Comparison of ENCODE assay signal across 8 mouse cellular contexts in the genomic region with DNA sequence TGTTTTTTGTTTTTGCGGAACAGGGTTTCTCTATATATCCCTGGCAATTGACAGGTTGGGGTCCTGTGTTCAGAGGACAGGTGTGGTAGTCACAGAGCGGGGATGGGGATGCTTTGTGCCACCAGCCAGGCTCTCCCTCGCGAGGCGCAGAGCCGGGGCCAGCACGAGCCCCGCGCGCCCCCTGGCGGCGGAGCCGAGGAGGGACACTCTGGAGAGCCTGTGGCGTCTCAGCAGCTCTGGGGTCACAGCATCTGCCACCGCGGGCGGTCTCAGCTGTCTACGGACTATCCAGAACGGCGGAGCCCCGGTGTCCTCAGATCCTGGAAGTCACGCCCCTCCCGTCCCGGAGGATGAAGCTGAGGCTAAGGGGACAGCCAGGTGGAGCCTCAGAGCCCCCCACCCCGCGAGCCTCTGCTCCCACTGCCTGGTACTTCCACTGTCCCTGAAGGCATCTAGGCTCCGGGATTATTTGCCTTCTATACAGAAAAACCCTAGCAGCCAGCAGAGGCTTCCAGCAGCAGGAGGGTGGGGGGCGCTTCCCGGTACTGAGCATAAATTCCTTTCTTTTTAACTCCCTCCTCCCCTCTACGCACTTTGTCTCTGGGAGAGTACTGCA.
DNase-seq lines count a peak whose midpoint lies in the region; ATAC-seq and TF ChIP-seq lines count a peak whose summit lies in the region.

No protein-coding gene starts in this region.

- peak; percentile 96 for TF ChIP-seq RAD21 in CH12.LX (IDR thresholded peaks at IDR 0.05; ENCODE audit: low read depth, low read length)

- TF ChIP-seq CTCF in CH12.LX (conservative IDR thresholded peaks at IDR 0.05 in 1 of 2, IDR thresholded peaks at IDR 0.05 in 1 of 2; ENCODE audit: low read depth in 2 of 2, low read length in 2 of 2) = peak; percentile 34 to 95; a peak in 3 of 4 replicates
- peak; percentile 95 for TF ChIP-seq CTCF in brain, embryonic 14.5 days (IDR thresholded peaks at IDR 0.05; ENCODE audit: borderline replicate concordance, extremely low read depth, insufficient read depth, insufficient read length)

- H3K36me3 ChIP-seq in CH12.LX (replicated peaks in 1 of 2; ENCODE audit: control insufficient read depth in 1 of 2, insufficient read depth in 1 of 2, low read length in 1 of 2) = no peaks in the 10 kb centered on the region
- H3K36me3 ChIP-seq in heart, embryonic 13.5 days = no peaks in the 10 kb centered on the region
- no peaks in the 10 kb centered on the region for H3K36me3 ChIP-seq in kidney, embryonic 16.5 days (ENCODE audit: insufficient read depth, low read length)
- no peaks in the 10 kb centered on the region for H3K36me3 ChIP-seq in liver, embryonic 13.5 days
- H3K36me3 ChIP-seq in stomach, embryonic 15.5 days = no peaks in the 10 kb centered on the region

- H3K27ac ChIP-seq in CH12.LX (ENCODE audit: insufficient read depth, low read depth) = no peak overlapping the region
- no peak overlapping the region for H3K27ac ChIP-seq in heart, embryonic 13.5 days (replicated peaks)
- no peak overlapping the region for H3K27ac ChIP-seq in kidney, embryonic 16.5 days (ENCODE audit: low read length)
- no peak overlapping the region for H3K27ac ChIP-seq in liver, embryonic 13.5 days
- H3K27ac ChIP-seq in stomach, embryonic 15.5 days = no peak overlapping the region

- DNase-seq in CH12.LX (ENCODE audit: extremely low read depth) = peak; percentile 69
- DNase-seq in brain, embryonic 14.5 days (ENCODE audit: low read depth) = peak; percentile 78
- DNase-seq in liver, embryonic 13.5 days = peak; percentile 67
- DNase-seq in natural killer cell, adult 2 months (ENCODE audit: low spot score in 2 of 2) = peak; percentile 51 to 73

- no peaks in the 10 kb centered on the region for H3K27me3 ChIP-seq in CH12.LX (replicated peaks)
- no peaks in the 10 kb centered on the region for H3K27me3 ChIP-seq in heart, embryonic 13.5 days (replicated peaks)
- H3K27me3 ChIP-seq in kidney, embryonic 16.5 days (ENCODE audit: insufficient read depth, low read length) = no peaks in the 10 kb centered on the region
- H3K27me3 ChIP-seq in liver, embryonic 13.5 days = peaks cover 5% of the 10 kb centered on the region; the same call in 1 of the 2 replicates
- H3K27me3 ChIP-seq in stomach, embryonic 15.5 days (replicated peaks) = no peaks in the 10 kb centered on the region

- in situ Hi-C loops in CH12.LX (cut with MboI; ENCODE audit: low pct_ligation_motif_present, low pct_unique_long_range_greater_than_20kb, low sequenced_read_pairs) = loop anchor here (5.0 to 10.0 kb wide), 3 partner anchors 108 to 381 kb away; no protein-coding TSS in a partner anchor

- H3K9ac ChIP-seq in CH12.LX (ENCODE audit: insufficient read depth, low read depth) = no peak overlapping the region
- H3K9ac ChIP-seq in heart, embryonic 13.5 days = peak overlapping the region; percentile 69
- H3K9ac ChIP-seq in kidney, embryonic 16.5 days (replicated peaks; ENCODE audit: low read length) = no peak overlapping the region
- peak overlapping the region; percentile 47; the same call in 1 of the 2 replicates for H3K9ac ChIP-seq in liver, embryonic 13.5 days
- H3K9ac ChIP-seq in stomach, embryonic 15.5 days = peak overlapping the region; percentile 25; the same call in 1 of the 2 replicates

- no peaks in the 10 kb centered on the region for H3K79me2 ChIP-seq in CH12.LX (replicated peaks; ENCODE audit: control insufficient read depth, extremely low read depth, insufficient read depth, poor library complexity, severe bottlenecking)

- peak; percentile 92 for ATAC-seq in erythroid progenitor cell, adult 5-6 weeks (replicated peaks; ENCODE audit: low FRiP score, poor library complexity, severe bottlenecking)
- peak; percentile 66; the same call in 1 of the 2 replicates for ATAC-seq in heart, embryonic 13.5 days (ENCODE audit: extremely low read depth, insufficient number of reproducible peaks, low FRiP score, low TSS enrichment)
- peak; percentile 75 for ATAC-seq in kidney, embryonic 16.5 days (ENCODE audit: low FRiP score, low TSS enrichment)
- ATAC-seq in liver, embryonic 13.5 days (ENCODE audit: low read depth) = peak; percentile 79
- peak; percentile 77; the same call in 1 of the 2 replicates for ATAC-seq in stomach, embryonic 15.5 days (ENCODE audit: insufficient read depth, low FRiP score, low read depth)

- H3K4me2 ChIP-seq in CH12.LX (ENCODE audit: insufficient read depth, low read depth, poor library complexity, severe bottlenecking) = peak overlapping the region; percentile 19; the same call in 1 of the 2 replicates
- H3K4me2 ChIP-seq in heart, embryonic 13.5 days = peak overlapping the region; percentile 65
- H3K4me2 ChIP-seq in kidney, embryonic 16.5 days (replicated peaks; ENCODE audit: low read depth, low read length) = peak overlapping the region; percentile 53
- H3K4me2 ChIP-seq in liver, embryonic 13.5 days = peak overlapping the region; percentile 53
- H3K4me2 ChIP-seq in stomach, embryonic 15.5 days = peak overlapping the region; percentile 62

- WGBS in heart, embryonic 13.5 days = 6% methylated on average over 30 of the region's 30 CpGs
- WGBS in kidney, embryonic 16.5 days = 7% methylated on average over 30 of the region's 30 CpGs
- WGBS in liver, embryonic 13.5 days (ENCODE audit: insufficient replicate concordance) = 5% methylated on average over 30 of the region's 30 CpGs
- 6% methylated on average over 30 of the region's 30 CpGs for WGBS in stomach, embryonic 15.5 days

- no peak for TF ChIP-seq POLR2A in CH12.LX (IDR thresholded peaks at IDR 0.05; ENCODE audit: low read depth, low read length)
- no peak for TF ChIP-seq POLR2A in brain, embryonic 14.5 days (IDR thresholded peaks at IDR 0.05; ENCODE audit: borderline replicate concordance, extremely low read depth, insufficient read depth, insufficient read length, poor library complexity, severe bottlenecking)

- peaks cover 4 to 16% of the 10 kb centered on the region in 2 experiments for H3K4me1 ChIP-seq in CH12.LX (ENCODE audit: control insufficient read depth in 1 of 2, insufficient read depth in 2 of 2)
- peaks cover 4% of the 10 kb centered on the region; the same call in 1 of the 2 replicates for H3K4me1 ChIP-seq in heart, embryonic 13.5 days
- H3K4me1 ChIP-seq in kidney, embryonic 16.5 days (ENCODE audit: insufficient read depth, low read length) = peaks cover 4% of the 10 kb centered on the region; the same call in 1 of the 2 replicates
- H3K4me1 ChIP-seq in liver, embryonic 13.5 days (replicated peaks) = peaks cover 15% of the 10 kb centered on the region
- peaks cover 5% of the 10 kb centered on the region for H3K4me1 ChIP-seq in stomach, embryonic 15.5 days

- no peak for TF ChIP-seq EP300 in CH12.LX (IDR thresholded peaks at IDR 0.05; ENCODE audit: low read length)

- peaks cover 7% of the 10 kb centered on the region for H3K9me3 ChIP-seq in CH12.LX (replicated peaks; ENCODE audit: low read length)
- no peaks in the 10 kb centered on the region for H3K9me3 ChIP-seq in heart, embryonic 13.5 days
- H3K9me3 ChIP-seq in kidney, embryonic 16.5 days (ENCODE audit: low read length) = no peaks in the 10 kb centered on the region
- H3K9me3 ChIP-seq in liver, embryonic 13.5 days (replicated peaks) = no peaks in the 10 kb centered on the region
- H3K9me3 ChIP-seq in stomach, embryonic 15.5 days = no peaks in the 10 kb centered on the region

- dilution Hi-C loops in CH12.LX (cut with MboI; ENCODE audit: extremely low pct_ligation_motif_present, extremely low pct_unique_long_range_greater_than_20kb, low sequenced_read_pairs) = no loop called here

- no peak overlapping the region for H3K4me3 ChIP-seq in CH12.LX (replicated peaks in 1 of 3; ENCODE audit: low read depth in 2 of 3, low read length in 2 of 3, poor library complexity in 1 of 3)
- peak overlapping the region; percentile 35 for H3K4me3 ChIP-seq in heart, embryonic 13.5 days
- peak overlapping the region; percentile 30 for H3K4me3 ChIP-seq in kidney, embryonic 16.5 days (ENCODE audit: low read length)
- no peak overlapping the region for H3K4me3 ChIP-seq in liver, embryonic 13.5 days (replicated peaks)
- H3K4me3 ChIP-seq in stomach, embryonic 15.5 days (replicated peaks) = peak overlapping the region; percentile 23

TF ChIP-seq in CH12.LX, 34 proteins besides CTCF, POLR2A, EP300 and RAD21:
- 0 out of 2 replicates have a peak, but pooled peaks have one; percentile 35 for TF ChIP-seq IRF4 (IDR thresholded peaks at IDR 0.05; ENCODE audit: low read depth, low read length)
- TF ChIP-seq TBP (conservative IDR thresholded peaks at IDR 0.05; ENCODE audit: low read depth, low read length) = no peak
- TF ChIP-seq TCF12 (IDR thresholded peaks at IDR 0.05; ENCODE audit: low read depth, low read length) = 0 out of 2 replicates have a peak, but pooled peaks have one; percentile 39
- peak; percentile 99 for TF ChIP-seq SMC3 (IDR thresholded peaks at IDR 0.05; ENCODE audit: low read depth, low read length)
- no peak for TF ChIP-seq MEF2A (IDR thresholded peaks at IDR 0.05; ENCODE audit: borderline replicate concordance, low read depth, low read length)
- no peak for TF ChIP-seq ZKSCAN1 (IDR thresholded peaks at IDR 0.05; ENCODE audit: borderline replicate concordance, low read depth, low read length)
- no peak for TF ChIP-seq KAT2A (IDR thresholded peaks at IDR 0.05; ENCODE audit: insufficient replicate concordance, low read length)
- no peak for TF ChIP-seq HCFC1 (IDR thresholded peaks at IDR 0.05; ENCODE audit: low read depth, low read length)
- no peak for TF ChIP-seq MYC (IDR thresholded peaks at IDR 0.05; ENCODE audit: low read depth, low read length)
- peak; percentile 96 for TF ChIP-seq ZC3H11A (IDR thresholded peaks at IDR 0.05; ENCODE audit: low read depth, low read length)
- peak; percentile 19; the same call in 1 of the 2 replicates for TF ChIP-seq NRF1 (IDR thresholded peaks at IDR 0.05; ENCODE audit: low read depth, low read length)
- TF ChIP-seq ELF1 (IDR thresholded peaks at IDR 0.05; ENCODE audit: low read depth, low read length) = no peak
- TF ChIP-seq MAX (IDR thresholded peaks at IDR 0.05; ENCODE audit: low read length) = no peak; the same call in 1 of the 2 replicates
TF ChIP-seq in CH12.LX: peak in this region for 5.

Comparison
In these comparisons a context has a peak if more than half of its experiments do, and no peak if none do; other contexts are left out.
1. H3K4me3 ChIP-seq: peak in heart, embryonic 13.5 days (single experiment), kidney, embryonic 16.5 days (single experiment) and stomach, embryonic 15.5 days (single experiment); none in CH12.LX (0 of 3) and liver, embryonic 13.5 days (single experiment).
2. H3K9ac ChIP-seq: peak in heart, embryonic 13.5 days (single experiment), liver, embryonic 13.5 days (single experiment) and stomach, embryonic 15.5 days (single experiment); none in CH12.LX (single experiment) and kidney, embryonic 16.5 days (single experiment).
3. Peak in every context shown above with its lines, with median percentiles within 50 percentile points of each other: DNase-seq, H3K4me2 ChIP-seq and ATAC-seq.